Mouse (Mus musculus) forebrain, embryonic 13.5 days (tissue): ENCODE results near the gene Me3. TPM values are rescaled to one million over a fixed set of nuclear protein-coding genes. Genes with fewer than 3 reads are reported as not detected.

ENCODE experiments used
- ATAC-seq: fragments of 200-750 bp; cut with Nextera tagmentation; 2 replicates; pipeline ENCODE4 v1.8.0; 2017
- H3K27ac ChIP-seq: fragments of 300-500 bp; sonication (generic); 2 replicates; pipeline ENCODE4 v1.5.1; 2015; ENCODE audit warnings: inconsistent platforms, mild to moderate bottlenecking, moderate library complexity
- H3K27me3 ChIP-seq: fragments of 300-500 bp; sonication (generic); 2 replicates; pipeline ENCODE4 v1.6.1; 2015; ENCODE audit warnings: mild to moderate bottlenecking, inconsistent platforms
- H3K36me3 ChIP-seq: fragments of 300-500 bp; sonication (generic); 2 replicates; pipeline ENCODE4 v1.6.1; 2015; ENCODE audit warnings: mild to moderate bottlenecking, inconsistent platforms; ENCODE audit not compliant: poor library complexity, severe bottlenecking
- H3K4me1 ChIP-seq: fragments of 300-500 bp; sonication (generic); 2 replicates; pipeline ENCODE4 v1.6.1; 2015; ENCODE audit warnings: inconsistent platforms
- H3K4me2 ChIP-seq: fragments of 300-500 bp; sonication (generic); 2 replicates; pipeline ENCODE4 v1.6.1; 2015; ENCODE audit warnings: inconsistent platforms, mild to moderate bottlenecking, moderate library complexity
- H3K4me3 ChIP-seq: fragments of 300-500 bp; sonication (generic); 2 replicates; pipeline ENCODE4 v1.5.1; 2015; ENCODE audit warnings: mild to moderate bottlenecking, inconsistent platforms
- H3K9ac ChIP-seq: fragments of 300-500 bp; sonication (generic); 2 replicates; pipeline ENCODE4 v1.6.1; 2015; ENCODE audit warnings: mild to moderate bottlenecking, inconsistent platforms
- H3K9me3 ChIP-seq: fragments of 300-500 bp; sonication (generic); replicated peaks from 2 replicates; pipeline ENCODE4 v1.6.1; 2016; ENCODE audit warnings: inconsistent platforms
- whole genome bisulfite sequencing: fragments of 180-500 bp; shearing (Covaris S2); methylation state at CpG from one replicate; pipeline ENCODE4 v1.1.7; 2015; 5-methylcytosine and 5-hydroxymethylcytosine counted together
- polyA plus RNA-seq: library from polyadenylated mRNA; unstranded; fragments of >200 nt; fragmentation: Nextera tagmentation; extraction: Ambion mirVana; gene quantifications from 2 replicates; pipeline ENCODE4 v1.2.1, GENCODE M21; 2015

Gene Me3
- polyA plus RNA-seq, 1 experiment from 2014 or later: 1.6 TPM

DNA sequence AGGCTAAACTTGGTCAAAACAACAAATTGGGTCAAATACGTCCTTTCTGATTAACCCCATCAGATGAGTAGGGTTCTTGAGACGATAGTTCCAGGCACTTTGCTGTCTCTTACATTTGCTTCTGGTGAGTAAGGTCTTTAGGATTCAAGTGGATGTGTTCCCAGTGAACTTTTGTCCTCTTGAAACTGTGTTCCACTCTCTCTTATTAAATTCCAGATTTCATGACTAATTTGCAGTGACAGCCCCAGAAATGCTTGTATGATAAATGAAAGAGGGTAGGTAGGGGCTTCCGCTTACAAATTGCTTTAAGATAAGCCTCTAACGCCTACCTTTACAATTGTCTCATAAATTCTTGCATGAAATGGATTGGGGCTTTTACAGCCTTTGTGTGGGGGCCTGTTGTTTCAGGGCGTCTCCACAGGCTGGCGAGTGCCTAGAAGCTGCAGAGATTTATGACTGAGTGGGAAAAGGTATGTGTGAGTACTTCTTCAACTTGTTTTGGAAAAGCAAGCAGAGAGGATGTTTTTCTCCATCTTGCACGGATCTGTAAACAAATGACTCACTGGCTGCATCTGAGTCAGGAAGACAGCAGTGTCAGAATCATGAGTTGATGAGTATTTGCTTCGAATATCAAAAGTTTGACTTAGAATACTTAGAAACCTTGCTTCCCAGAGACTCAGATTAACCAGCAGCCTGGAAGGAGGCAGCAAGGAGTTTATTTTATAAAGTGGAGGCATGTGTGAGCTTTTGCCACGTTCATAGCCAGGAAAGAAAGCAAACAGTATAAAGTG, 137.1 kb downstream of the Me3 start:
- ATAC-seq: no peak

DNA sequence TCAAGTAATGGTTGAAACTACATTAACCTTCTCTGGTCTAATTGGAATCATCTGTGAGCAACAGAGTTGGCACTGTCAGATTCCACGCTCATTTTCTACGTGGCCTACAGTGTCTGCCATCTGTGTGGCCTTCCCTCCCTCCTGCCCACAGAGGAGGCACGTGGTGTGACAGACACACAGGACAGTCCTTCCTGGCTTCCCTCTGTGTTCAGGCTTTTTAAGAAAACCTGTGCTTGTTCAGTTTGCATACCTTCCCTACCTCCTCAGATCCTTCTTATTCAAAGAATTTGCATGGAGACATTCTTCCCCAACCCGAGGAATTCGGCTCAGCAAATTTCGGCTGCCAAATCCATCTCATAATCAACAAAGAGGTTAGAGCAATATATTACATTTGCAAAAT, 137.8 kb downstream of the Me3 start:
- ATAC-seq: no peak
- WGBS: 39% methylated on average over 6 of the region's 6 CpGs
- no peak overlapping the region for H3K9ac ChIP-seq

More for the DNA sequence above, 137.1 kb downstream of the Me3 start:
- Histone ChIP-seq H3K36me3 (no peaks in the 10 kb centered on the region), H3K4me3 (no peak overlapping the region), H3K4me2 (no peak overlapping the region), H3K27me3 (no peaks in the 10 kb centered on the region), H3K27ac (no peak overlapping the region), H3K4me1 (peaks cover 24% of the 10 kb centered on the region), H3K9ac (no peak overlapping the region), H3K9me3 (no peaks in the 10 kb centered on the region)
- 42% methylated on average over 9 of the region's 9 CpGs for WGBS

GRCm38 (mm10) chr7:89772906-89773305, 140.7 kb downstream of the Me3 start:
- Histone ChIP-seq H3K4me1 (peaks cover 14% of the 10 kb centered on the region), H3K36me3 (no peaks in the 10 kb centered on the region), H3K9ac (no peak overlapping the region), H3K4me3 (no peak overlapping the region), H3K27me3 (no peaks in the 10 kb centered on the region), H3K4me2 (no peak overlapping the region), H3K27ac (no peak overlapping the region), H3K9me3 (no peaks in the 10 kb centered on the region)
- 80% methylated on average over 5 of the region's 5 CpGs for WGBS
- ATAC-seq: no peak

More for the DNA sequence above, 137.8 kb downstream of the Me3 start:
- Histone ChIP-seq H3K36me3 (no peaks in the 10 kb centered on the region), H3K4me1 (peaks cover 25% of the 10 kb centered on the region), H3K27ac (no peak overlapping the region), H3K4me3 (no peak overlapping the region), H3K27me3 (no peaks in the 10 kb centered on the region), H3K4me2 (no peak overlapping the region), H3K9me3 (no peaks in the 10 kb centered on the region)

GRCm38 (mm10) chr7:89773352-89773921, 141.2 kb downstream of the Me3 start:
- Histone ChIP-seq H3K27me3 (no peaks in the 10 kb centered on the region), H3K36me3 (no peaks in the 10 kb centered on the region), H3K4me1 (peaks cover 14% of the 10 kb centered on the region), H3K27ac (no peak overlapping the region), H3K4me3 (no peak overlapping the region), H3K9ac (no peak overlapping the region), H3K9me3 (no peaks in the 10 kb centered on the region), H3K4me2 (no peak overlapping the region)
- 60% methylated on average over 3 of the region's 3 CpGs for WGBS
- no peak for ATAC-seq

- no peak overlapping the region for H3K27ac ChIP-seq
Measured at GRCm38 (mm10) chr7:89773926-89774325, 141.7 kb downstream of the Me3 start.

DNA sequence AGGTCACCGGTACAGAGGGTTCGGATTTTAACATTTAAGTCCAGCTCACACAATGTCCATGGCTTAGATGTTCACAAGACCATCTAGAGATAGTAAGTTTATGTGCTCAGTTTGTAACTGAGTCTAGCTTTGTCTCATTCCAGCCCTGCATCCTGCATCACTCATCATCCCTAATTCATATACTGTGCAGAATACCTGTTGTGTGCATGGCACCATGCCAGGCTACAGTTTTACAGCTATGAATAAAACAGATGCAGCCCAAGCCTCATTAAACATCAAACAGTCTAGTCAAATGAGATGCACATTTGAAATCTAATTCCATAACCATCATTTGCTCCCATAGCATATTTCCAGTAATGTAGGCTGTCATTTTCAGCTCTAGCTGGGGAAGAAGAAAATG, 143.7 kb downstream of the Me3 start:
- H3K4me2 ChIP-seq: no peak overlapping the region
- H3K27ac ChIP-seq: no peak overlapping the region
- 93% methylated on average over 2 of the region's 2 CpGs for WGBS
- no peak overlapping the region for H3K4me3 ChIP-seq
- peaks cover 10% of the 10 kb centered on the region for H3K4me1 ChIP-seq
- no peaks in the 10 kb centered on the region for H3K27me3 ChIP-seq
- H3K9ac ChIP-seq: no peak overlapping the region
- no peaks in the 10 kb centered on the region for H3K9me3 ChIP-seq
- peak; percentile 62; the same call in 1 of the 2 replicates for ATAC-seq
- H3K36me3 ChIP-seq: no peaks in the 10 kb centered on the region

More at GRCm38 (mm10) chr7:89773926-89774325, 141.7 kb downstream of the Me3 start:
- 0% methylated on average over 2 of the region's 2 CpGs for WGBS
- Histone ChIP-seq H3K9ac (no peak overlapping the region), H3K9me3 (no peaks in the 10 kb centered on the region), H3K4me3 (no peak overlapping the region), H3K36me3 (no peaks in the 10 kb centered on the region), H3K27me3 (no peaks in the 10 kb centered on the region), H3K4me1 (peaks cover 14% of the 10 kb centered on the region), H3K4me2 (no peak overlapping the region)
- ATAC-seq: no peak

DNA sequence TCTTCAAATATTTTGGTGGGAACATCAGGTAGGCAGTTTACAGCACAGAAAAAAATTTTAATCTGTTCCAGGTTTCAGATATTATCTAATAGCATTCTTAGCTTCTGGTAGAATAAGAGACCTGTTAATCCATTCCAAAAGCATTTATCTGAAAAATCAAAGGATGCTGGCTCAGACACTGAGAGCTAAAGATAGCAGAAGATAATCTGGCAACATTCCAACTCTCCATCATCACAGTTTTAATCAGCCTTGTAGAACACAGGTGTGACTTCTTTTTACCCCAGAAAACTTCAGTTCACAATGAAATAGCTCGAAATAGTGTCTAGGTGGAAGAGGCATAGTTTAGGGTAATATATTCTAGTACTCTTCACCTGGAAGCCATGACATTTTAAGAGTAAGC, 149.2 kb downstream of the Me3 start:
- H3K4me3 ChIP-seq: no peak overlapping the region
- no peaks in the 10 kb centered on the region for H3K36me3 ChIP-seq
- ATAC-seq: no peak
- 73% methylated on average over 1 of the region's 1 CpGs for WGBS
- H3K9ac ChIP-seq: no peak overlapping the region
- H3K9me3 ChIP-seq: no peaks in the 10 kb centered on the region
- no peak overlapping the region for H3K27ac ChIP-seq
- H3K4me2 ChIP-seq: no peak overlapping the region
- no peaks in the 10 kb centered on the region for H3K27me3 ChIP-seq
- H3K4me1 ChIP-seq: no peaks in the 10 kb centered on the region

DNA sequence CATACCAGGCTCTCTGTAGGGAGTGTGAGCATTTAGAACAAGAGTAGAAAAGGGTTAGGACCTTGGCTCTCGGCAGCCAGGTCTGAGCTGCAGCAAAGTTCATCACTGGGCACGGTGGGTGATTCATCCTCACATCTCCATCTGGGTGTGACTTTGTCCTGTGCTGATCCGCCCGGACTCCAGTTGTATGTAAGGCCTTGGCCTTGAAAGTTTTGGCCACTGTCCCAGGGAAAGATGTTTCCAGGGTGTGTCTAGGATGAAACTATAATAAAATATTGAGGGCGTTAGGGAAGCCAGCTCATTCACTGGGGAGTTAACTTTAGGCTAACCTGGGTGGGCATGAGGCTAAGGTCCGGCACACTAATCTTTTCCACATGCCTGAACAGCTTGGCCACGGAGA, 155.5 kb downstream of the Me3 start:
- Histone ChIP-seq H3K4me1 (no peaks in the 10 kb centered on the region), H3K9ac (no peak overlapping the region), H3K4me2 (no peak overlapping the region), H3K9me3 (no peaks in the 10 kb centered on the region), H3K27me3 (no peaks in the 10 kb centered on the region), H3K36me3 (no peaks in the 10 kb centered on the region), H3K27ac (no peak overlapping the region), H3K4me3 (no peak overlapping the region)
- no peak for ATAC-seq
- WGBS: 82% methylated on average over 7 of the region's 7 CpGs

- H3K27ac ChIP-seq: no peak overlapping the region
- 0 out of 2 replicates have a peak, but pooled peaks cover 6% of the 10 kb centered on the region for H3K4me1 ChIP-seq
- no peak overlapping the region for H3K4me2 ChIP-seq
- H3K36me3 ChIP-seq: no peaks in the 10 kb centered on the region
- 91% methylated on average over 1 of the region's 1 CpGs for WGBS
- no peaks in the 10 kb centered on the region for H3K27me3 ChIP-seq
- no peak for ATAC-seq
- no peaks in the 10 kb centered on the region for H3K9me3 ChIP-seq
- H3K9ac ChIP-seq: no peak overlapping the region
- H3K4me3 ChIP-seq: no peak overlapping the region
Measured at GRCm38 (mm10) chr7:89792576-89792975, 160.4 kb downstream of the Me3 start.

DNA sequence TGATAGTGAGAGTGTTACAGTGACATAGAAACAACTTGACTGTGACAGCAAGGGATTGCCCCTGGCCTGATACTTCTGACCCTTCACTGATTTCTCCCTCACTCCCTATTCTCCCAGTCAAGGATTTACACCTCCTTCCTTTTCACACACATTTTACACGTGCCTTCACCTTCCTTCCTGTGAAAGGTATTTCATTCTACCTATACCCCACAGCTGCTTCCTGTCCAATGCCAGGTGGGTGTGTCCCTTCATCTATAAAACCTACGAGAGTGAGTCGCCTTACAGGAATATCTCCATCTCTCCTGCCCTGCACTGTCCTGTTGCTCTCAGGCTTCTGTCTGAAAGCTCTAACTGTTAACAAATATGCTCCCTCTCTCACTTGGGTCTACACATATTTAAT, 163.2 kb downstream of the Me3 start:
- no peaks in the 10 kb centered on the region for H3K9me3 ChIP-seq
- H3K4me2 ChIP-seq: no peak overlapping the region
- no peaks in the 10 kb centered on the region for H3K27me3 ChIP-seq
- no peak overlapping the region for H3K27ac ChIP-seq
- no peak for ATAC-seq
- 75% methylated on average over 3 of the region's 3 CpGs for WGBS
- H3K4me3 ChIP-seq: no peak overlapping the region
- H3K4me1 ChIP-seq: 0 out of 2 replicates have a peak, but pooled peaks cover 6% of the 10 kb centered on the region
- H3K36me3 ChIP-seq: no peaks in the 10 kb centered on the region
- no peak overlapping the region for H3K9ac ChIP-seq

DNA sequence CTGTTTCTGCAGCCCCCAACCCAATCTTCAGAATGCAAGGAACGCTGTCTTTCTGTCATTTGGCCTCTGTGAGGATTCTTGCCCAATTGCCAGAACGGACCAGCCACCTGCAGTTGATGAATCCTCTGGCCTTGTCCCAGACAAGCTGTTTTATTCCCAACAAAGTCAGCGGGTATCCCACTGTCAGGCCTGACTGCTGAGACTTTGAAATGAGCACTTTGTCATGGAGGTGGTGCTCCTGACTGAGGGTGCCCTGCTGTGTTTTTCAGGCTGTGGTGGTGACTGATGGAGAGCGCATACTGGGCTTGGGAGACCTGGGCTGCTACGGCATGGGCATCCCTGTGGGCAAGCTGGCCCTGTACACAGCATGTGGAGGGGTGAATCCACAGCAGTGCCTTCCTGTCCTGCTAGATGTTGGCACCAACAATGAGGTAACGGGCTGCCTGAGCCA, 164.2 kb downstream of the Me3 start:
- Histone ChIP-seq H3K27ac (no peak overlapping the region), H3K4me3 (no peak overlapping the region), H3K9ac (no peak overlapping the region), H3K27me3 (no peaks in the 10 kb centered on the region), H3K36me3 (no peaks in the 10 kb centered on the region), H3K4me2 (no peak overlapping the region), H3K4me1 (0 out of 2 replicates have a peak, but pooled peaks cover 6% of the 10 kb centered on the region), H3K9me3 (no peaks in the 10 kb centered on the region)
- WGBS: 18% methylated on average over 6 of the region's 6 CpGs
- peak; percentile 62 for ATAC-seq

DNA sequence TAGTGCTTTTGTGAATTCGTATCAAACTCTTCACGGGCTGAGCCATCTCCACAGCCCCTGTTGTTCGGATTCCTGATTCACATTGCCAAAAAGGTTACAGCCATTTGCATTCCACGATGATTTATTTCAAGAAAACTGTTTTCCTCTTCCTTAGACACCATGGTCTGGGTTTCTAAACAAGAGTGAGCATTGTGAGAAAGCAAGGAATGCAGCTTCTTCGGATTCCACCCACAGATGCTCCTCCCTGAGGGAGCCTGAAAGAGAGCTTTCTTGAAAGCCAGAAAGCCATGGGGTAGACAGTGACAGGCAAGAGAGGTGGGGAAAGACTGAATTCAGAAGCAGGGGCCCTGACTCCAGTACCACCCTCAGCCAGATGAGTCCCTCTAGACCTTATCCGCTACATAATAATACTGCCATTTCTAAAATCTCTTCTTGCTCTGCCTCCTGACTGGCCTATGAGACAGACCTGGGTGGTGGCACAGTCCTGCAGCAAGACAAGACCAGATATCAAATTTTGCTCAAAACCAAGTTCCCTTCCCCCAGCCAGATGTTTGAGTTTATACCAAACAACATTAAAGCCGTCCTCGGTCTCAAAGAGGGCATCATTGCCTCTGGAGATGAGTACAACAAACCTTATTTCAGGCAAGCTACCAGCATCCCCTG, 166.3 kb downstream of the Me3 start:
- no peaks in the 10 kb centered on the region for H3K27me3 ChIP-seq
- ATAC-seq: no peak
- H3K4me1 ChIP-seq: 0 out of 2 replicates have a peak, but pooled peaks cover 6% of the 10 kb centered on the region
- no peak overlapping the region for H3K9ac ChIP-seq
- no peak overlapping the region for H3K4me3 ChIP-seq
- no peaks in the 10 kb centered on the region for H3K9me3 ChIP-seq
- WGBS: 64% methylated on average over 8 of the region's 8 CpGs
- no peak overlapping the region for H3K4me2 ChIP-seq
- no peak overlapping the region for H3K27ac ChIP-seq
- H3K36me3 ChIP-seq: no peaks in the 10 kb centered on the region
